Mouse (Mus musculus) neural tube, embryonic 13.5 days (tissue): Measurements from ENCODE around the gene Fzr1. TPM values are rescaled to one million over a fixed set of nuclear protein-coding genes. Genes with fewer than 3 reads are reported as not detected.
A peak's percentile ranks its signal among the peaks of the same experiment; 100 is the strongest.

Experiments used
- ATAC-seq: fragments of 200-750 bp; cut with Nextera tagmentation; 2 replicates; pipeline ENCODE4 v1.8.0; 2017; ENCODE audit warnings: low read depth, mild to moderate bottlenecking, moderate TSS enrichment, moderate library complexity
- H3K27ac ChIP-seq: fragments of 300-500 bp; sonication (generic); replicated peaks from 2 replicates; pipeline ENCODE4 v1.5.1; 2015; ENCODE audit warnings: moderate library complexity, mild to moderate bottlenecking, inconsistent platforms
- H3K27me3 ChIP-seq: fragments of 300-500 bp; sonication (generic); 2 replicates; pipeline ENCODE4 v1.6.1; 2015; ENCODE audit warnings: mild to moderate bottlenecking, inconsistent platforms
- H3K36me3 ChIP-seq: fragments of 300-500 bp; sonication (generic); 2 replicates; pipeline ENCODE4 v1.6.1; 2015; ENCODE audit warnings: mild to moderate bottlenecking, inconsistent platforms
- H3K4me1 ChIP-seq: fragments of 300-500 bp; sonication (generic); replicated peaks from 2 replicates; pipeline ENCODE4 v1.6.1; 2015; ENCODE audit warnings: inconsistent platforms
- H3K4me2 ChIP-seq: fragments of 300-500 bp; sonication (generic); 2 replicates; pipeline ENCODE4 v1.6.1; 2015; ENCODE audit warnings: inconsistent platforms, mild to moderate bottlenecking, moderate library complexity
- H3K4me3 ChIP-seq: fragments of 300-500 bp; sonication (generic); 2 replicates; pipeline ENCODE4 v1.5.1; 2015; ENCODE audit warnings: mild to moderate bottlenecking, inconsistent platforms
- H3K9ac ChIP-seq: fragments of 300-500 bp; sonication (generic); 2 replicates; pipeline ENCODE4 v1.6.1; 2015; ENCODE audit warnings: moderate library complexity, mild to moderate bottlenecking, inconsistent platforms
- H3K9me3 ChIP-seq: fragments of 300-500 bp; sonication (generic); 2 replicates; pipeline ENCODE4 v1.6.1; 2016; ENCODE audit warnings: inconsistent platforms
- WGBS: fragments of 180-500 bp; shearing (Covaris S2); methylation state at CpG from one replicate; pipeline ENCODE4 v1.1.7; 2015; 5-methylcytosine and 5-hydroxymethylcytosine counted together
- polyA plus RNA-seq: library from polyadenylated mRNA; unstranded; fragments of >200 nt; fragmentation: Nextera tagmentation; extraction: Ambion mirVana; gene quantifications from 2 replicates; pipeline ENCODE4 v1.2.1, GENCODE M21; 2015

The Fzr1 gene
- polyA plus RNA-seq, 1 experiment from 2014 or later: 112 TPM

DNA sequence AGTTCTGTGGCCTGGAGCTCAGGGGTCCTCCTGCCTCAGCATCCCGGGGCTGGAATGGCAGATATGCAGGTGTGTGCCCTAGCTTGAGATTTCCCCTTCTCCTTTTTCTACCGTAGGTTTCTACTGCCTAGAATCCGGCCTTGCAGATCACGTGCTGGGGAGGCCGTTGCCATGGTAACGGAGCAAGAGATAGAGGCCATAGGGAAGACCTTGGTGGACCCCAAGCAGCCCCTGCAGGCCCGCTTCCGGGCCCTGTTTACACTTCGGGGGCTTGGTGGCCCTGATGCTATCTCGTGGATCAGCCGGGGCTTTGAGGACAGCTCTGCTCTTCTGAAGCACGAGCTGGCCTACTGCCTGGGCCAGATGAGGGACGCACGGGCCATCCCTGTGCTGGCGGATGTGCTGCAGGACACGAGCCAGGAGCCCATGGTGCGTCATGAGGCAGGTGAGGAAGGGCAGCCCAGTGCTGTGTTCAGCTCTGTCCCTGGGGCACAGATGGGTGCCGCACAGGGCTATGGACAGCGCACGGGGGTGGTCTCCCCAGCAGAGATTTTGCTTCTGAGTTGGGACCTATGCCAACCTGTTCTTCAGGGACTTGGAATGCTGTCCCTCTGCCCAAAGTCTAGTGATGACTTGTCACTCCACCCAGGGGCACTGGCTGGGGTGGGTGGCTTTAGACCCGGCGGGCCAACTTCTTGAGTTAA lies 7.4 kb upstream of the Fzr1 start:
- Histone ChIP-seq H3K4me2 (peak overlapping the region; percentile 91), H3K9me3 (no peaks in the 10 kb centered on the region), H3K4me1 (peaks cover 21% of the 10 kb centered on the region), H3K27ac (no peak overlapping the region), H3K9ac (peak overlapping the region; percentile 83; the same call in 1 of the 2 replicates), H3K27me3 (no peaks in the 10 kb centered on the region), H3K4me3 (peak overlapping the region; percentile 85; the same call in 1 of the 2 replicates), H3K36me3 (peaks cover 36% of the 10 kb centered on the region)
- 82% methylated on average over 22 of the region's 22 CpGs for WGBS
- no peak for ATAC-seq

DNA sequence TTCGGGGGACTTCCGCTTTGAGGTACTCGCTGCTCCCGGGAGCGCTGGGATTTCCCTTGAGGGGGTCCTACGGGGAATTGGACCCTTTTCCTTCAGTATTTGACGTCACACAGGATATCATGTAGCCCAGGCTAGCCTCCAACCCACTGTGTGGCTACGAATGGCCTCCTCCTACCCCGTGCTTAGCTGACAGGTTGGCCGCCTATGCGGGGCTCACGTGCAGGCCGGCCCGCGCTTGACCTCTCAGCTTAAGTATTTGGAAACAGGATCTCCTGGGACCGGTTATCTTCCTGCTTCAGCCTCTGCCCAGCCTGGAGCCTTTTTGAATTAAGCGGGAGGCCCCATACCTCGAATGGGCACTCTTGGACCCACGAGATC lies 6.3 kb upstream of the Fzr1 start:
- peak overlapping the region; percentile 87 for H3K27ac ChIP-seq
- H3K4me1 ChIP-seq: peaks cover 18% of the 10 kb centered on the region
- H3K27me3 ChIP-seq: no peaks in the 10 kb centered on the region
- ATAC-seq: peak; percentile 24
- under 1% methylated on average over 19 of the region's 19 CpGs for WGBS
- H3K9me3 ChIP-seq: no peaks in the 10 kb centered on the region
- H3K4me2 ChIP-seq: peak overlapping the region; percentile 91
- peak overlapping the region; percentile 85 for H3K4me3 ChIP-seq
- H3K36me3 ChIP-seq: peaks cover 33% of the 10 kb centered on the region
- H3K9ac ChIP-seq: peak overlapping the region; percentile 83

DNA sequence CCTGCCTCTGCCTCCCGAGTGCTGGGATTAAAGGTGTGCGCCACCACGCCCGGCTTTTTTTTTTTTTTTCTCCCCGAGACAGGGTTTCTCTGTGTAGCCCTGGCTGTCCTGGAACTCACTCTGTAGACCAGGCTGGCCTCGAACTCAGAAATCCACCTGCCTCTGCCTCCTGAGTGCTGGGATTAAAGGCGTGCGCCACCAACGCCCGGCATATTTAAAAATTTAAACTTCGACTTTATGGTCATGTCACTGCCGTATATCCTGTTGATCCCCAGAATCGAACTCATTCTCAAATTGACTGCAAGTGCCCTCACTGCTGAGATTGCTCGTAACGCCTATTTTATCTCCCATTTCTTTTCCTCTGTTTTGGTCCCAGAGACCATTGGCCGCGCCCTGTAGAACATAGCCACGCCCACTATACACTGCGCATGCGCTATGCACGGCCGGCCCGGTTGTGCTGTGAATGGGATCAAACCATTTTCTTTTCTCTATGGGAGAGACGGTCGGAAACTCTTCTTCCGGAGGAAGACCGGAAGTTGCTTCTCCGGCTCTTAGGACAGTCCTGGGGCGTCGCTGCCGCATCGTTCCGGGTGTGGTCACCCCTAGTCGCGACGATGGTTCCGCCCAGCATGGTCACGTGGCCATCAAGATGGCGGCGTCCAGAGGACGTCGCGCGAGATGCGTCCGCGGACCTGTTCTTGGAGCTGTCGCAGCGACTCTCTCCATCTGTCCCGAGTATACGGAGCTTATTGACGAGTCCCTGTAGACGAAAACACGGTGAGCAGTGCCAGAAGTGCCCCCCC lies 5.7 kb upstream of the Fzr1 start, which contains the start of the genes Dohh and Gm48551:
Dohh (plus strand) TSS at position 627 of the 803 bp plus-strand sequence.
Gm48551 (plus strand) TSS at position 665 of the 803 bp plus-strand sequence.
- Histone ChIP-seq H3K4me1 (peaks cover 18% of the 10 kb centered on the region), H3K9me3 (no peaks in the 10 kb centered on the region), H3K27ac (peak within 1 kb of the TSS; percentile 87), H3K4me3 (peak within 1 kb of the TSS; percentile 85), H3K36me3 (peaks cover 33% of the 10 kb centered on the region), H3K4me2 (peak within 1 kb of the TSS; percentile 91), H3K9ac (peak within 1 kb of the TSS; percentile 83), H3K27me3 (no peaks in the 10 kb centered on the region)
- ATAC-seq: peak; percentile 95
- 10% methylated on average over 54 of the region's 54 CpGs for WGBS

DNA sequence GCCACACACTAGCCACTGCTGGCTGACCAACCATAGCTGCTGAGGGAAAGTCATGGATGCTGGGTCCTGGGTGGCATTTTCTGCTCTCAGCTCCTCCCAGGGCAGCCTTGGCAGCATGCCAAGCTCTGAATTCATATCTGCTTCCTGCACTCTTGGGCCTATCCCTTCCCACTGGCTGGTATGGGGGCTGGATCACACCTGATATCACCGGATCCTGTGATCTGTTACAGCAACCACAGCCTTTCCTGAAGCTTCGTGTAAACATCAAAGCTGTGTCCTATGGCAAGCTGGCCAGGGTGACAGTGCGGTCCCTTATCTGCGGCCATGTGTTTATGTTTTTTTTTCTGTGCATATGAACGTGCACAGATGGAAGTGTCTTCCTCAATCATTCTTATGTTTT lies 3.7 kb upstream of the Fzr1 start:
- Histone ChIP-seq H3K4me1 (peaks cover 27% of the 10 kb centered on the region), H3K9ac (0 out of 2 replicates have a peak overlapping the region, but pooled peaks have one; percentile 32), H3K4me3 (no peak overlapping the region), H3K36me3 (peaks cover 14% of the 10 kb centered on the region), H3K4me2 (no peak overlapping the region), H3K27me3 (no peaks in the 10 kb centered on the region), H3K9me3 (no peaks in the 10 kb centered on the region), H3K27ac (peak overlapping the region; percentile 28; the same call in 1 of the 2 replicates)
- 87% methylated on average over 5 of the region's 5 CpGs for WGBS
- no peak for ATAC-seq

DNA sequence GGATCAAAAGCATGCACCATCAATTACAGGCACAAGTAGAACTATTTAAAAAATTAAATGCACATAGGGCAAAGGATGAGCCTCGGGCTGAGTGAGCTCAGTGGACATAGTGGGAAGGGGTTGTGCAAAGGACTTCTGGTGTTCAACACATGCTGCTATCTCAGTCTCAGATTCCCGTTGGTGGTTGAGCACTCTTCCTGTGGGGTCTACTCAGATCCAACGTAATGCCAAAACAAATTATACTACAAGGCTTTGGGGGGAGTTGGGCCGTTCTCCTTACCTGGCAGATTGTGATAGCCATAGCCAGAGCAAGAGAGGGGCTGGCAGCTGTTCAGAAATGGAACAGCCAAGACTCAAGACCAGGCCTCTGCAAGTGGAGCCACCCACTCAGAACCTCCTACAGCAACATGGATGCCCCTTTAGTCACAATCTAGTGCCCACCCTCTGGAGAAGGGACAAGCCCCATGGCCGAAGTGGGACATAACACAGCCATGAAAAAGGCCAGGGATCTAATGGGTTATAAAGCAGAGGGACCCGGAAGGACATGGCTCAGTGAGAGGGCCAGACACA lies 1.6 kb upstream of the Fzr1 start:
- H3K4me3 ChIP-seq: no peak overlapping the region
- no peak for ATAC-seq
- H3K4me2 ChIP-seq: no peak overlapping the region
- peaks cover 7% of the 10 kb centered on the region; the same call in 1 of the 2 replicates for H3K36me3 ChIP-seq
- no peak overlapping the region for H3K9ac ChIP-seq
- no peaks in the 10 kb centered on the region for H3K9me3 ChIP-seq
- 90% methylated on average over 6 of the region's 6 CpGs for WGBS
- H3K27ac ChIP-seq: no peak overlapping the region
- H3K27me3 ChIP-seq: no peaks in the 10 kb centered on the region
- peaks cover 31% of the 10 kb centered on the region for H3K4me1 ChIP-seq

DNA sequence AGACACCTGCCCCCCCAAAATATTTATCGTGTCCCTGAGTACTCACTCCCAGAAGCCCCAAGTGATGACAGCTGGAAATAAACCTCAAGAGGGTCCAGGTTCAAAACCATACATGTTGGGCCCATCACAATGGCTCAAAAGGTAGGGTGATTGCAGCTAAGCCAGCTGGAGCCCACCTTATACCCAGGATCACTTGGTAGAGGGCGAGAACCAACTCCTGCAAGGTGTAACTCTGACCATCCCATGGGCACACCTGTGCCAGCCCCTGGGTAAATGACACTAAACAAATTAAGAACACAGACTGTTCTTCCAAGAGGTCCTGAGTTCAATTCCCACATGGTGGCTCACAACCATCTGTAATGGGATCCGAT lies 852 bp upstream of the Fzr1 start:
- H3K36me3 ChIP-seq: peaks cover 10% of the 10 kb centered on the region
- peak overlapping the region; percentile 66 for H3K27ac ChIP-seq
- peak overlapping the region; percentile 71 for H3K4me3 ChIP-seq
- WGBS: 59% methylated on average over 3 of the region's 3 CpGs
- H3K4me2 ChIP-seq: peak overlapping the region; percentile 59
- H3K9me3 ChIP-seq: no peaks in the 10 kb centered on the region
- H3K9ac ChIP-seq: peak overlapping the region; percentile 57
- H3K4me1 ChIP-seq: peaks cover 29% of the 10 kb centered on the region
- no peaks in the 10 kb centered on the region for H3K27me3 ChIP-seq
- peak; percentile 1 for ATAC-seq

DNA sequence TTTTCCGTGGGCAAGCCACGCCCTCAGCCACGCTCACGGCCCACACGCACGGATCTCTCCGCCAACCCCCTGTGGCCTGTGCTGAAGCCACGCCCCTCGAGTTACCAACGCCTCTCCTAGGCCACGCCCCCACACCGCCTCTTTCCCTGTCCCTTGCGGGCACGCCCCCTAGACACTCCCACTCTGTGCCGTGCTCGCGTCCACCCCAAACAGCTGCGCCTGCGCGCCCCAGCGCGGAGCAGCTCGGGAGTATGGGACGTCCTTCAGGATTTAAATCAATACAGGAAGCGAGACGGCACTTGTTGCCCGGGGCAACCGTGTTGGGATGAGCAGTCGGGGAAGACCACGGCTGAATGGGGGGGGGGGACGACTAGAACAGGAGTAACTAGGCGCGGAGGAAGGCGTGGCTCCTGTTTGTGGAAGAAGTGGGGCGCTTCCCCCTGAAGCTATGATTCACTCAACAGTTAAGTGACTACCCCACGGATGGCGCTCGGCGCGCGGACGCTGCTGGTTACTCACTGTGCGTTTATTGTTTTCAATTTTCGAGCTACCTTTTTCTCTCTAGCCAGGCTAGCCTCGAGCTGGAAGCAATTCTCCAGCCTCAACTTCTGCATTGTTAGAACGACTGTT lies 352 bp upstream of the Fzr1 start:
- ATAC-seq: peak; percentile 96
- Histone ChIP-seq H3K4me1 (peaks cover 33% of the 10 kb centered on the region), H3K27ac (peak overlapping the region; percentile 79), H3K27me3 (no peaks in the 10 kb centered on the region), H3K36me3 (peaks cover 15% of the 10 kb centered on the region), H3K4me3 (peak overlapping the region; percentile 71), H3K4me2 (peak overlapping the region; percentile 59), H3K9ac (peak overlapping the region; percentile 57), H3K9me3 (no peaks in the 10 kb centered on the region)
- under 1% methylated on average over 46 of the region's 46 CpGs for WGBS

DNA sequence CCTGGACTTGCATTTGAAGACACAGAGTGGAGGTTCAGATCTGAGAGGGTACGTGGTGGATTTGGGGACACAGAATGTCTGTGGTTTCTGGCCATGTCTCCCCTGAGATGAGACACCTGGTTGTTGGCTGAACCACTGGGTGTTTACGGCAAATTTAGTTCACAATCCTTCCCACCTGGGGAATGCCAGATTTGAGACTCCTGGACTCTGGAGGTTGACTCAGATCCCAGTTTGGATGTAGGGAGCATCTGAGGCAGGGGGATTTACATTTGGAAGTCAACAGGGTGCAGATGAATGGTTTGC lies 1.0 kb downstream of the Fzr1 start:
- Histone ChIP-seq H3K36me3 (peaks cover 28% of the 10 kb centered on the region), H3K27ac (no peak overlapping the region; the same call in 1 of the 2 replicates), H3K9ac (peak overlapping the region; percentile 86), H3K27me3 (no peaks in the 10 kb centered on the region), H3K4me3 (peak overlapping the region; percentile 71), H3K4me1 (peaks cover 38% of the 10 kb centered on the region), H3K4me2 (peak overlapping the region; percentile 86), H3K9me3 (no peaks in the 10 kb centered on the region)
- ATAC-seq: no peak
- WGBS: 61% methylated on average over 2 of the region's 2 CpGs

DNA sequence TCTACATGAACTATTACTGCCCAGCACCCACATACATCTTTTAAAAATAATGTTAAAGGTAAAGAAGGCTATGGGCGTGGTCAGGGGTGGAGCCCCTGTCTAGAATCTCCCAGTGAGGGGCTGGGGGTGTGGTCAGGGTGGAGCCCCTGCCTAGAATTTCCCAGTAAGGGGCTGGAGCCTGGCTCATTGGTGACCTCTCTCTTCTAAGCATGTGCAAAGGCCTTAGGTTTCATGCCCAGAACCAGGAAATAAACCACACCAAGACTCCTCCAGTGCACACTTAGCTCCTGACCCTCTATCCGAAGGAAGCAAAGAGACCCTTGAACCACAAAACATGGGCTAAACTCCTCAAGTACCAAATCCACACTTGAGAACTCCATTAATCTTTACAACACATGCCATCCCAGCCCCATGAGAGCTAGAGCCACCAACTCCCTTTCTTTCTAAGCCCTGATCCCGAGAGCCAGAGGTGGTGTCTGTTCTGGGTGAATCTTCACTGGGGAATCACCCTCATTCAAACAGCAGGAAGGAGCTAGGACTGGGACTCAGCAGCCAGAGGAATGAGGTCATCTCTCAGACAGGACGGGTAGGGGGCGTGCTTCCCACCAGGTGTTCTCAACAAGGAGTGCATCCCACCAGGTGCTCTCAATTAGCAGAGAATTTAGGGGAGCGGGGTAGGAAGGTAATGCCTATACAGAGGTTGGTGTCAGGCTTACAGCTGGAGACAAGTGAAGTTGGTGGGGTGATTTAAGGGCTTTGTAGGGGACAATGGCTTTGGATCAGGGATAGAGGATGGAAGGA lies 1.6 kb downstream of the Fzr1 start:
- Histone ChIP-seq H3K27me3 (no peaks in the 10 kb centered on the region), H3K9ac (peak overlapping the region; percentile 86), H3K9me3 (no peaks in the 10 kb centered on the region), H3K4me2 (peak overlapping the region; percentile 86), H3K4me1 (peaks cover 38% of the 10 kb centered on the region), H3K27ac (no peak overlapping the region), H3K4me3 (peak overlapping the region; percentile 71), H3K36me3 (peaks cover 29% of the 10 kb centered on the region)
- no peak for ATAC-seq
- 44% methylated on average over 6 of the region's 6 CpGs for WGBS

DNA sequence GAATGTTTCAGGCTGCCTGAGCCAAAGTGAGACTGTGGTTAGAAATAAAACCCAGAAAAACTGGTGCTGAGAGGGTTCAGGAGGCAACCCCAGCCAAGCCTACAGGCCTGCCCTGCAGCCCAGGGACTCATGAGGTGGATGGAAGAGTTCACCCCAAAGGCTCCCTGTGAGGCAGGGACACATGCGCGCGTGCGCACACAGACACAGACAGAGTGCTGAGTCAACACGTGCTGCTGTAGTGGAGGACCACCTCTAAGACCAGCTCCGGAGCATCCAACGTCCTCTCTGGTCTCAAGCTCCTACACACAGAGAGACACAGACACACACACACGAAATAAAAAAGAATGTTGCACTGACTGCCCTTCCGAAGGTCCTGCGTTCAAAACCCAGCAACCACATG lies 3.0 kb downstream of the Fzr1 start:
- ATAC-seq: no peak
- peaks cover 38% of the 10 kb centered on the region for H3K4me1 ChIP-seq
- H3K4me3 ChIP-seq: no peak overlapping the region
- no peak overlapping the region for H3K4me2 ChIP-seq
- H3K27me3 ChIP-seq: no peaks in the 10 kb centered on the region
- no peak overlapping the region for H3K27ac ChIP-seq
- peak overlapping the region; percentile 26; the same call in 1 of the 2 replicates for H3K9ac ChIP-seq
- no peaks in the 10 kb centered on the region for H3K9me3 ChIP-seq
- WGBS: 96% methylated on average over 10 of the region's 10 CpGs
- peaks cover 44% of the 10 kb centered on the region for H3K36me3 ChIP-seq

DNA sequence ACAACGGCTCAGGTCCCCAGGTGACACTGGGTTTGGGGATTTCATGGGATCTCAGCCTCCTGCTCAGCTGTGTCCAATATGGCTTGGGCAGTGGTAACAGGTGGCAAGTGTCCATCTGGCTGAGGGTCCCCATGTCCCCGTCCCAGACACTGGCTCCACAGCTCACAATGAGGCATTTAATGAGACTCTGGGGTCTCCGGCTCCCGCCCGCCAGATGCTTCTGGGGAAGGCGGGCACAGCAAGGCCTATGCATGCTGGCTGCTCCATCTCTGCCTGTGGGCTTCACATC lies 11.2 kb downstream of the Fzr1 start:
- Histone ChIP-seq H3K9ac (no peak overlapping the region), H3K27me3 (peaks cover 32% of the 10 kb centered on the region), H3K27ac (no peak overlapping the region), H3K4me3 (no peak overlapping the region), H3K9me3 (no peaks in the 10 kb centered on the region), H3K36me3 (peaks cover 58% of the 10 kb centered on the region), H3K4me1 (peaks cover 46% of the 10 kb centered on the region), H3K4me2 (no peak overlapping the region)
- 63% methylated on average over 6 of the region's 6 CpGs for WGBS
- ATAC-seq: no peak
